Mouse (Mus musculus) neutrophil, adult 59 days (primary cell): ENCODE data around the gene Olfr1434. TPM values are rescaled to one million over a fixed set of nuclear protein-coding genes. Genes with fewer than 3 reads are reported as not detected.

ENCODE experiments used
- total RNA-seq, 2 experiments: library from RNA; stranded (reverse); gene quantifications; 1 replicate in 1 of 2; 2 replicates in 1 of 2; pipeline ENCODE4 v1.2.4; 2023

Gene Olfr1434
- not detected for total RNA-seq

DNA sequence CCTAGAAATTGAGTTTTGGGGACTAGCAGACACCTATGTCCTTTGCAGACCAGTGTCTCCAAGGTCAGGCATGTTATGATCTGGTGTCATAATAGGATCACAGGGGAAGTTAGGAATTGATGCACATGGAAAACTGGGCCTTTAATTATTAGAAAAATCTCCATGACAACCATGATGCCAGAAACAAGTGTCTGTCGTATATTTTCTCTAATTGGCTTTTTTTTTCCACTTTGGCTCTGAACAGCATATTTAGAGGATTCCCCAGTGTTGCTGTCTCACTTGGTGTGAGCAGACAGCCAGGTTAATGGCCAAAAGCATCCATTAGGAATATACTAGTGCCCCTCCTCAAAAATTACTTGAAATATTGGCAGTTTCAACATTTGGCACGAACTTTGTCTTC lies at the start of gene Olfr1434:
Gene Olfr1434, plus strand, starts transcription at position 301 of the 400 bp plus-strand sequence.

GRCm38 (mm10) chr19:12232496-12232895 lies 47.2 kb upstream of the Olfr1434 start, which contains the start of gene Olfr1432:
Gene Olfr1432, minus strand, starts transcription at chr19:12232596.

DNA sequence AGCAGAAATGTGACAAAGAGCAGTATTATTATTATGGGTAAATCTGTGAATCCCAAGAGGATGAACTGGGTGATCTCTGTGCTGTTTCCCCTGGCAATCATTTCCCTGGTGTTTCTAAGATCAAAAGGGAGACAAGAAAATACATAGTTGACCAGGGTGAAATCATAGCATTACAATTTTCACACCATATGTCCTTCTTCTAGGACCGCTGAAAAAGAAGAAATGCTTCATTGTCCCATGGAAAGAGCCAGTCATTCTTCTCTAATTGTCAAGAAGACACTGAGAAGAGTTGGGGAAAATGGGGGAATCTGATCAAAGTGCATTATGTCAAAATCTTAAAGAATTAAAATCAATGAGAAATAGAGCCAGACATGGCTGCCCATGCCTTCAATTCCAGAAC lies 38.1 kb upstream of the Olfr1434 start, which contains the start of gene Olfr262:
Gene Olfr262, minus strand, starts transcription at position 101 of the 400 bp plus-strand sequence.

GRCm38 (mm10) chr19:12260732-12261131 lies 18.9 kb upstream of the Olfr1434 start, which contains the start of gene Olfr235:
Gene Olfr235, plus strand, starts transcription at chr19:12261032.

GRCm38 (mm10) chr19:12299030-12299429 lies 19.4 kb downstream of the Olfr1434 start, which contains the start of gene Olfr1436:
Gene Olfr1436, minus strand, starts transcription at chr19:12299130.

GRCm38 (mm10) chr19:12325001-12325400 lies 45.3 kb downstream of the Olfr1434 start, which contains the start of gene Olfr1437:
Gene Olfr1437, minus strand, starts transcription at chr19:12325101.

Other genes with a start within 250 kb of the Olfr1434 start
- gene Olfr1423, start 238.5 kb upstream of the Olfr1434 start, total RNA-seq = not detected
- gene Olfr1424, start 217.2 kb upstream of the Olfr1434 start, total RNA-seq = not detected
- not detected for gene Olfr1425, start 202.1 kb upstream of the Olfr1434 start, total RNA-seq
- not detected for gene Olfr1426, start 187.8 kb upstream of the Olfr1434 start, total RNA-seq
- not detected for gene Olfr1427, start 176.5 kb upstream of the Olfr1434 start, total RNA-seq
- not detected for gene Olfr1428, start 164.0 kb upstream of the Olfr1434 start, total RNA-seq
- not detected for gene Olfr76, start 156.7 kb upstream of the Olfr1434 start, total RNA-seq
- gene Olfr1555-ps1, start 109.7 kb upstream of the Olfr1434 start, total RNA-seq = not detected
- not detected for gene Olfr1431, start 79.2 kb upstream of the Olfr1434 start, total RNA-seq
- gene Olfr1432, start 47.3 kb upstream of the Olfr1434 start, total RNA-seq = not detected
- not detected for gene Olfr262, start 38.2 kb upstream of the Olfr1434 start, total RNA-seq
- not detected for gene Olfr235, start 18.8 kb upstream of the Olfr1434 start, total RNA-seq
- gene Olfr1436, start 19.3 kb downstream of the Olfr1434 start, total RNA-seq = not detected
- not detected for gene Olfr1437, start 45.2 kb downstream of the Olfr1434 start, total RNA-seq
- gene Olfr1438-ps1, start 56.1 kb downstream of the Olfr1434 start, total RNA-seq = not detected
- gene Olfr1440, start 107.4 kb downstream of the Olfr1434 start, total RNA-seq = not detected
- gene Olfr1441, start 137.6 kb downstream of the Olfr1434 start, total RNA-seq = not detected
- gene Pfpl, start 148.1 kb downstream of the Olfr1434 start, total RNA-seq = not detected
- 100 to 1,000 TPM; 664 to 920 TPM for gene Mpeg1, start 180.9 kb downstream of the Olfr1434 start, total RNA-seq
- 10 to 100 TPM; 19.1 to 19.3 TPM for gene Dtx4, start 221.6 kb downstream of the Olfr1434 start, total RNA-seq